Mouse (Mus musculus): ENCODE data around the gene Ovol3.

GRCm38 (mm10) chr7:30196171-30196570 is 39.4 kb downstream of the Ovol3 start:
- TF ChIP-seq CTCF (IDR thresholded peaks at IDR 0.05; ENCODE audit: low read depth, low read length): no peak
- TF ChIP-seq POLR2A (IDR thresholded peaks at IDR 0.05; ENCODE audit: extremely low read depth, insufficient read depth, low read length): no peak

All from liver, adult 2 months (tissue).